Mouse (Mus musculus) erythroblast, embryonic 14.5 days (primary cell): ENCODE results near the gene Sult4a1. TPM values are rescaled to one million over a fixed set of nuclear protein-coding genes. Genes with fewer than 3 reads are reported as not detected.
"Not testable (repeated sequence)": the region's sequence is repeated elsewhere in the genome, so short reads cannot be mapped to it uniquely, and the experiment has no call there.

ENCODE experiments used
- H3K27me3 ChIP-seq: 2 replicates; pipeline ENCODE4 v1.6.1; 2012; ENCODE audit warnings: inconsistent platforms; ENCODE audit not compliant: control insufficient read depth
- H3K36me3 ChIP-seq: 2 replicates; pipeline ENCODE4 v1.6.1; 2012; ENCODE audit warnings: mild to moderate bottlenecking, inconsistent platforms; ENCODE audit not compliant: control insufficient read depth
- H3K4me1 ChIP-seq: 2 replicates; pipeline ENCODE4 v1.6.1; 2012; ENCODE audit warnings: inconsistent platforms; ENCODE audit not compliant: control insufficient read depth
- H3K4me3 ChIP-seq: replicated peaks from 2 replicates; pipeline ENCODE3; 2012; ENCODE audit warnings: moderate library complexity, mild to moderate bottlenecking, inconsistent platforms
- H3K9me3 ChIP-seq: 2 replicates; pipeline ENCODE4 v1.6.1; 2012; ENCODE audit warnings: low read length, inconsistent platforms, mixed read lengths; ENCODE audit not compliant: control insufficient read depth
- GATA1 ChIP-seq: IDR thresholded peaks from 2 replicates; pipeline ENCODE4 v1.6.1; 2012; ENCODE audit warnings: low read length, inconsistent platforms, mixed read lengths
- TAL1 ChIP-seq: IDR thresholded peaks from 3 replicates; pipeline ENCODE4 v1.6.1; 2012; ENCODE audit warnings: low read length, inconsistent platforms, mixed read lengths
- polyA plus RNA-seq: library from polyadenylated mRNA; stranded (reverse); fragments of >175 nt; gene quantifications from 2 replicates; pipeline ENCODE4 v1.2.3, GENCODE M21; 2012

Sult4a1 gene
- polyA plus RNA-seq, 1 experiment, result not detected

DNA sequence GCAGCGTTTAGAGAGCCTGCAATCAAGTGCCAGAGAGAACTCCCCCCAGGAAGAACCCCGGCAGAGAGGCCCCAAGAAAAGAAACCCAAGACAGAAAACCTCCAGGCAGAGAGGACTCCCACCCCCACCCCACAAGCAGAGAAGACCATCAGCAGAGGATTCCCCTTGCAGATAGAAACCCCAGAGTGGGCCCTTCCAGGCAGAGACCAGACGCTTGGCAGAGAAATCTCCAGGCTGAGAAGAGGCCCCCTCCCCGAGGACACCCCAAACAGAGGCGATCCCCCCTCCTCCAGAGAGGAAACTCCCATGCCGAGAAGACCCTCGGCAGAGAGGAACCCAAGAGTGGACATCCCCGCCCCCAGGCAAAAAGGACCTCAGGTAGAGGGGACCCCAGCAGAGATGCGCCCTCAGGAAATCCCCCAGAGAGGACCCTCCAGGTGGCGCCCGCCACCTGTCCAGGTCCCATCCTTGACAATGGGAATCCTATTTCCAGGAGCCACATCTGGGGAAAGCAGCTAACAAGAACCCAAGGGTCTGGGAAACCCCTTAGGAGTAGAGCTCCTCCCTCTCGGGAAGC, 458 bp upstream of the Sult4a1 start:
- Histone ChIP-seq H3K36me3 (no peaks in the 10 kb centered on the region), H3K4me3 (no peak overlapping the region), H3K27me3 (peaks cover 29% of the 10 kb centered on the region), H3K4me1 (peaks cover 6% of the 10 kb centered on the region; the same call in 1 of the 2 replicates), H3K9me3 (no peaks in the 10 kb centered on the region)
- TF ChIP-seq TAL1, result no peak
- TF ChIP-seq GATA1, result no peak

DNA sequence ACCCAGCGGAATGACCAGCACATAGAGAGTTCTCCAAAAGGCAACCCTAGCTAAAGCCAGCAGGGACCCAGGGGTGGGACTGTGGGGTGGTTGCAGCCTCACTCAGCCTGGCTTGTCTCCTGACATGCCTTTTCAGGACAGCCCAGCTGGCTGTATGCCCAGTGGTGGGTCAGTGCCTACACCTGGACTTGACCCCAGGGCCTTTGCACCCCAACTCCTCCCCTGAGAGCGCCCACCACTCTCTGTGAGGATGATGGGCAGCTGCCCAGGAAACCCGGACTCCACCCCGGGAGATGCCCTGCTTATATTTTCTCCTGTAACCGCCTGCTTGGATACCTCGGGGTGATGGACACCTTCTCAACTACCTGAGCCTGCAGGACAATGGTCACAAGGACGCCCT, 928 bp downstream of the Sult4a1 start:
- TF ChIP-seq TAL1, result no peak
- TF ChIP-seq GATA1, result no peak
- Histone ChIP-seq H3K36me3 (no peaks in the 10 kb centered on the region), H3K4me3 (no peak overlapping the region), H3K27me3 (peaks cover 29% of the 10 kb centered on the region), H3K4me1 (peaks cover 6% of the 10 kb centered on the region; the same call in 1 of the 2 replicates), H3K9me3 (no peaks in the 10 kb centered on the region)

DNA sequence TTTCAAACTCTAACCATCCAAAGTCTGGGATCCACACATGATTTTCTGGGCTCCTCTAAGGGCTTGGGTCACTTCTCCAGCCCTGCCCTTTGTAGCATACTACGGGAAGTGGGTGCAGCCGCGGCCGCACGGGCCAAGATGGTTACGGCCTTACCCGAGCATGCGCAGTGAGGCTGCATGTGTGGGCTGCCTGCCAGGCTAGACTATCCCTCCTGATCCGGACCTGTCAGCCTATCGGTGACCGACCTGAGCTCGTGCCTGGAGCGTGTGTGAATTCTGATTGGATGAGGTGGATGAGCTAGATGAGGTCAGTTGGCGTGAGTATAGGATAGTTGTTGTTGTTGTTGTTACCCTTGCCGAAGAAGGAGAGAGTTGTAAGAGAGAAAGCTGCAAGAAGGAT, 8.0 kb downstream of the Sult4a1 start:
- H3K36me3 ChIP-seq, H3K4me1 ChIP-seq, H3K27me3 ChIP-seq, H3K4me3 ChIP-seq, H3K9me3 ChIP-seq: not testable (repeated sequence)

DNA sequence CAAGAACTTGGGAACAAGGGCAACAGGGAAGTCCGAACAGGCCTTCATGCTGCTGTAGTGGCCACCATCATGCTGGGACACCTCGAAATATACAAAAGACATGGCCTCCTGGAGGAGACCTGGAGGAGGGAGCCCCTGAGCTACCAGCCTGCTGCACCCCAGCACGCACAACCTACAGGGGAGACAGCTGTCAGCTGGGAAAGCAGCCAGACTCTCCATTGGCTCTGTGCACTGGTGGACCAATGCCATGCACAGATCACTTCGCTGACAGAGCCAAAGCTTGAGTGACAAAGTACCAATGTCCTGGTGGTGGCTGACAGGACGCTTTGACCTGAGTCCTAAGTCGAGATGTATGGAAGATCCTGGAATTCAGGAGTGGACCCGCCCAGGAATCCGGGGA, 9.5 kb downstream of the Sult4a1 start:
- Histone ChIP-seq H3K4me3 (no peak overlapping the region), H3K36me3 (no peaks in the 10 kb centered on the region), H3K27me3 (no peaks in the 10 kb centered on the region), H3K9me3 (no peaks in the 10 kb centered on the region), H3K4me1 (no peaks in the 10 kb centered on the region)
- TF ChIP-seq TAL1 (no peak), GATA1 (no peak)

DNA sequence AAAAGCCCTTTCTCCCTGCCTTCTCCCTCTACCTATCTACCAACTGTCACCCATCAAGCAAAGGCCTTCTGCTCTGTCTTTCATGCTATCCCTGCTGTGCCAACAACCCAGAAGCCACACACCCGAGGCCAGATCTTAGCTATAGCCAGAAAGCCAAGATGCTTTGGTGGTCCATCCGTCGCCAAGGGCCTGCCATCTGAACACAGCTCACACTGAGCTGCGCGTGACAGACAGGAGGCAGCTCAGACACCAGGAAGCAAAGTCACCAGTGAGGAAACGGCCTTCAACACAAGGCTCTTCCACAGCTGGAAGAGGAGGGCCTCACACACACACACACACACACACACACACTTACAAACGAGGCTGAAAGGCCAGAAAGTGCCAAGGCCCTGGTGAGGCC, 10.6 kb downstream of the Sult4a1 start:
- H3K36me3 ChIP-seq, result no peaks in the 10 kb centered on the region
- no peaks in the 10 kb centered on the region for H3K27me3 ChIP-seq
- H3K9me3 ChIP-seq, result no peaks in the 10 kb centered on the region
- TF ChIP-seq TAL1 (no peak), GATA1 (no peak)
- H3K4me3 ChIP-seq, result no peak overlapping the region
- H3K4me1 ChIP-seq, result no peaks in the 10 kb centered on the region

DNA sequence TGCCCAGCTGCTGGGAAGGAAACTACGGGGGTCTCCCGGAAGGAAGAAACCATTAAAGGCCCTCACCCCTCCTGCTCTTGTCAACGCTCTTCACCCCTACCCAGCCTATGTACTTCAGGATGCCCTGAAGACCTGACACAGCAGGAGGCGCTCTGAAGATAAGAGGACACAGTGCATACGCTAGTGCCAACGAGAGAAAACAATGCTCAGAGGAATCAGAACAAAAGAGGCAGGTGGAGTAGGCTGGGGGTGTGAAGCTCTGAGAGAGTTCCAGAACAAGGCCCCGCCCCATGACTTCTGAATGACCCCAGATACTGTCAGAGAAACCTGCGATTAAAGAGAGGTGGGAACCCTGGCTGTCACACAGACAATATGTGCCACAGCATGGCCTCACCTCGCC, 18.8 kb downstream of the Sult4a1 start:
- no peaks in the 10 kb centered on the region for H3K27me3 ChIP-seq
- TF ChIP-seq TAL1, result no peak
- TF ChIP-seq GATA1, result no peak
- H3K4me3 ChIP-seq, result no peak overlapping the region
- H3K4me1 ChIP-seq, result no peaks in the 10 kb centered on the region
- no peaks in the 10 kb centered on the region for H3K36me3 ChIP-seq
- H3K9me3 ChIP-seq, result no peaks in the 10 kb centered on the region

DNA sequence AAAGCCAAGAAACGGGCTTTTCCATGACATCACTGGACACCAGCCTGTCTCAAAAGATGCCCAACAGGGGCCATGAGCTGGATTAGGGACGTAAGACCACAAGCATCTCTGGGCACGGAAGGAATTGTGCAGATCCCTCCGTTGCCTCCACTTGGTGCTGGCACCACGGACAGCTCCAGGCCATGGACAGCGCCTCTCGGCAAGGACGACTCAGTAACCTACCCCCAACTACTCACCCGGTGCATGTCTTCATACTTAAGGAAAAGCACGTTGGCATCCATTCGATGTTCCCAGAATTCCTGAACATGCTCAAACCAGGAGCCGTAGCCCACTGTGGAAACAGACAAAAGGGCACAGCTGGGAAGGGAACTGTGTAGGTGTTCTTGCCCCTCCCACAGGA, 19.2 kb downstream of the Sult4a1 start:
- TF ChIP-seq TAL1, result no peak
- no peak for TF ChIP-seq GATA1
- no peak overlapping the region for H3K4me3 ChIP-seq
- H3K4me1 ChIP-seq, result no peaks in the 10 kb centered on the region
- H3K36me3 ChIP-seq, result no peaks in the 10 kb centered on the region
- no peaks in the 10 kb centered on the region for H3K9me3 ChIP-seq
- H3K27me3 ChIP-seq, result no peaks in the 10 kb centered on the region

DNA sequence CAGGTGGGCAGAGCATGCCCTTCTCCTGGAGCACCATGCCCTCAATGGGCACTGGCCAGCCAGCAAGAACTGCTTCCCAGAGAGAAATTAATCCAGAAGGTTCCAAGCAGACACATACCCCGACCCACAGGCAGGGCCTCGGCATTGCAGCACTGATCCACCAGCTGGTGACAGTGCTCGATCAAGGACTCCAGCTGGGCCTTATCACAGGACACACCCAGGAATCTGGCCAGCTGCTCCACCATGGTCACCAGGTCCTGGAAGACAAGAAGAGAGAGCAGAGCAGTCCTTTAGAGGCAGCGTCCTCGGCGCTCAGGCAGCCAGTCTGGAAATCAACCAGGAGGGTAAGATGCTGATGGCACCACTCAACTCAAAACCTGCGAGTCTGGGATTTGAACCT, 25.5 kb downstream of the Sult4a1 start:
- Histone ChIP-seq H3K4me1 (peaks cover 3% of the 10 kb centered on the region; the same call in 1 of the 2 replicates), H3K36me3 (no peaks in the 10 kb centered on the region), H3K9me3 (no peaks in the 10 kb centered on the region), H3K4me3 (no peak overlapping the region), H3K27me3 (no peaks in the 10 kb centered on the region)
- TF ChIP-seq TAL1, result no peak; the same call in 2 of the 3 replicates
- TF ChIP-seq GATA1, result no peak

DNA sequence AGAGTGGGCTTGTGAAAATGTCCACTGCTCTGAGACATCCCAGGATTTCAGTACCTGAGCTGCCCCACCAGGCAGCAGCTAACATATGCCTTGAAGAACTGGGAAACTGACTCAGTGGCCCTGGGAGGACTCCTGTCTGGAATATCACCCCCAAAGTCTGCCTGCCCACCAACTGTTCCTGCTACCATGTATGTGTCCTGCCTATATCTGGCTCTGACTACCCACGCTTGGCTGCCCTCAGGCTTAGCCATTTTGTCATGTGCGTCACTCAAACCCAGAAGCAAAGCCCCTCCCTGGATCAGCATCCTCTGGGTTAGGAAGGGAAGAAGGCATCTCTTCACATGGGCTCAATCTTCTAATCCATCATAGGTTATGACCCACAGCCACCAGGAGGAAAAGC, 26.0 kb downstream of the Sult4a1 start:
- H3K4me3 ChIP-seq, result no peak overlapping the region
- peaks cover 3% of the 10 kb centered on the region; the same call in 1 of the 2 replicates for H3K4me1 ChIP-seq
- H3K9me3 ChIP-seq, result no peaks in the 10 kb centered on the region
- TF ChIP-seq GATA1 (no peak), TAL1 (no peak)
- peaks cover under 1% of the 10 kb centered on the region for H3K27me3 ChIP-seq
- H3K36me3 ChIP-seq, result no peaks in the 10 kb centered on the region

DNA sequence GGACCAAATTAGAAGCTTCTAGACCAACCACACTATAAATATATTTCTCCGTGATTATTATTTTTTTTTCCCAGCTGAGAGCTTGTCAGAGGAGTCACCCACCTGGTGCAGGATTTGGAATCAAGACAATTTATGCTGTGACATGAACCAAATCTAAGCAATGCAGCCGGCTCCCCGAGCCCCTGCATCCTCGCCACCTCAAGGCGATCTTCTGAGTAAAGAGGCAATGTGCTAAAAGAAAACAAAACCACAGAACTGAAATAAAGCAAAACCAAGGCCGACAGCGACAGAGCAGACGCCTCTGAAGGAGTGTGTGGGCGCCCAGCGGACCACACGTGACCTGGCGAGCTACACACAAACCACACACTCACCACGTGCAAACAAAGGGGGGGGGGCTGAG, 26.9 kb downstream of the Sult4a1 start:
- TF ChIP-seq TAL1 (no peak), GATA1 (no peak)
- Histone ChIP-seq H3K27me3 (peaks cover 2% of the 10 kb centered on the region), H3K4me1 (peaks cover 3% of the 10 kb centered on the region; the same call in 1 of the 2 replicates), H3K9me3 (no peaks in the 10 kb centered on the region), H3K36me3 (no peaks in the 10 kb centered on the region), H3K4me3 (no peak overlapping the region)
